Mouse (Mus musculus) heart, adult 2 months (tissue): ENCODE measurements around the gene Pde4d.

Experiments used
- CTCF ChIP-seq: fragments of 200-600 bp; IDR thresholded peaks from 2 replicates; pipeline ENCODE4 v1.8.1; 2022; ENCODE audit warnings: antibody characterized with exemption, mild to moderate bottlenecking, moderate library complexity
- EP300 ChIP-seq: fragments of 200-500 bp; IDR thresholded peaks from 2 replicates; pipeline ENCODE4 v1.6.1; 2011; ENCODE audit warnings: low read depth, low read length, control low read depth; ENCODE audit not compliant: insufficient read depth
- POLR2A ChIP-seq: fragments of 200-500 bp; IDR thresholded peaks from 2 replicates; pipeline ENCODE4 v1.6.1; 2011; ENCODE audit warnings: mild to moderate bottlenecking, low read depth, low read length, control low read depth; ENCODE audit not compliant: insufficient read depth

DNA sequence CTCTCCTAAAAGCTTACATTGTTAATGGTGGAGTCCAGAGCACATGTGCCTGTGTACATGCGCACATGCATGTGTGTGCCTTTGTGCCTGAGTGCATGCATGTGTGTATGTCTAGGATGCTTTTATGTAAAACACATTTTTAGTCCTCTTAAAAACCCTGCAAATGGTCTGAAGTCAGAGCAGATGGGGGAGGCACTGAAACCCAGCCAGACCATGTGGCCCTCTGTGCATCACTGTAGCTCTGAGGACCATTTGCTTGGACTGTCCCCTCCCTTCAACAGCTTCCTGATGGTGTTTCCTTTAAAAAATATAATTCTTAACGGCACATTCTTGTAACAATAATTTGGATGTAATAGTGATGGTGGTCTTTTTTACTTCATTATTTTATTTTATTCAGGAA is 1177.5 kb downstream of the Pde4d start:
- TF ChIP-seq CTCF = no peak
- no peak for TF ChIP-seq EP300
- no peak for TF ChIP-seq POLR2A
